Mouse (Mus musculus) pancreas, adult 10 weeks (tissue): Measurements from ENCODE around the gene Atp6v0d1. TPM values are rescaled to one million over a fixed set of nuclear protein-coding genes. Genes with fewer than 3 reads are reported as not detected.

ENCODE experiments used
- polyA plus RNA-seq: library from polyadenylated mRNA; stranded (reverse); fragments of 350-450 nt; fragmentation: Illumina TruSeq; extraction: RNeasy Lipid Tissue Mini Kit (QIAGEN cat#74804); gene quantifications from one replicate; pipeline ENCODE4 v1.2.3, GENCODE M21; 2015; ENCODE audit warnings: low read depth, low replicate concordance; ENCODE audit not compliant: insufficient read depth

Gene Atp6v0d1
- 29.8 TPM for polyA plus RNA-seq

GRCm38 (mm10) chr8:105565952-105566702 is at the start of gene Atp6v0d1:
TSS of gene Atp6v0d1 (minus strand) at chr8:105566047.

GRCm38 (mm10) chr8:105604804-105605381 is 39.0 kb upstream of the Atp6v0d1 start, which contains the start of gene Ripor1:
TSS of gene Ripor1 (plus strand) at chr8:105605255.

DNA sequence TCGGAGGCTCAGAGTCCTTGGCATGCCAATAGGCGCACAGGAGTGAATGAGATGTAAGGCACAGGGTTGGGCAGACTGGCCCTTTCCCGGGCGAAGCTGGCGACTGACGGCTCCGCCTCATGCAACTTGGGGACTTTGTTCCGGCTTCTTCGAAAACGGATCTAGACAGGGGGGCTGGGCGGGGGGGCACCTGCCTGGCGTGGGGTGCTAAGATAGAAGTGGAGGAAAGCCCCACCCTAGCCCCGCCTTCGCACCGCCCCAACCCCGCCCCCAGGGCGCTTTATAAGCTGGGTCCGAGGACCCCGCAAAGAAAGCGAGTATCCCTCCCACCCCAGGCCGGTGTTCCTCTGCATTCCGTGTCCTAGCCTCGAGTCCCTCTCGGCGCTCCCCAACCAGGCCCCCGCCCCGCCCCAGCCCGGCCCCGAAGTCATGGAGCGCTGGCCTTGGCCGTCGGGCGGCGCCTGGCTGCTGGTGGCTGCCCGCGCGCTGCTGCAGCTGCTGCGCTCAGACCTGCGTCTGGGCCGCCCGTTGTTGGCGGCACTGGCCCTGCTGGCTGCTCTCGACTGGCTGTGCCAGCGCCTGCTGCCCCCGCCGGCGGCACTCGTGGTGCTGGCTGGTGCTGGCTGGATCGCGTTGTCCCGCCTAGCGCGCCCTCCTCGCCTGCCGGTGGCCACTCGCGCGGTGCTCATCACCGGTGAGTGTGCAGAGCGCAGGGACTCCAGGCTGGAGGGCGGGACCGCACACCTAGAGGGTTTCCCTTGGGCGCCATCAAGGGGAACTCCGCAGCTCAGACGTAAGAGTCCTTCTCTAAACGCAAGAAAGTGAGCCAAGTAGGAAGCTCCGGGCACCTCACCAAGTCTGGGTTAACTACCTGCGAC is 47.2 kb downstream of the Atp6v0d1 start, which contains the start of gene Hsd11b2:
Hsd11b2 (plus strand) TSS at position 320 of the 878 bp plus-strand sequence.

GRCm38 (mm10) chr8:105496439-105497180 is 69.2 kb downstream of the Atp6v0d1 start, which contains the start of gene Zdhhc1:
TSS of gene Zdhhc1 (minus strand) at chr8:105496902.

Other genes starting within 250 kb of the Atp6v0d1 start
- 2.0 TPM for gene Lrrc29, start 239.8 kb downstream of the Atp6v0d1 start, polyA plus RNA-seq
- 35.7 TPM for gene Tmem208, start 239.7 kb downstream of the Atp6v0d1 start, polyA plus RNA-seq
- gene Fhod1, start 218.1 kb downstream of the Atp6v0d1 start, polyA plus RNA-seq = 7.3 TPM
- 0.61 TPM for gene Slc9a5, start 217.2 kb downstream of the Atp6v0d1 start, polyA plus RNA-seq
- gene Plekhg4, start 192.8 kb downstream of the Atp6v0d1 start, polyA plus RNA-seq = not detected
- not detected for gene Kctd19, start 152.5 kb downstream of the Atp6v0d1 start, polyA plus RNA-seq
- 1.6 TPM for gene Lrrc36, start 152.5 kb downstream of the Atp6v0d1 start, polyA plus RNA-seq
- gene Tppp3, start 94.5 kb downstream of the Atp6v0d1 start, polyA plus RNA-seq = 31.3 TPM
- 13.1 TPM for gene Zdhhc1, start 69.1 kb downstream of the Atp6v0d1 start, polyA plus RNA-seq
- not detected for gene Hsd11b2, start 47.3 kb downstream of the Atp6v0d1 start, polyA plus RNA-seq
- 13.9 TPM for gene Ripor1, start 39.2 kb upstream of the Atp6v0d1 start, polyA plus RNA-seq
- gene Ctcf, start 70.5 kb upstream of the Atp6v0d1 start, polyA plus RNA-seq = 10.2 TPM
- not detected for gene Agrp, start 71.3 kb upstream of the Atp6v0d1 start, polyA plus RNA-seq
- gene Carmil2, start 120.2 kb upstream of the Atp6v0d1 start, polyA plus RNA-seq = 0.61 TPM
- 8.9 TPM for gene Acd, start 135.1 kb upstream of the Atp6v0d1 start, polyA plus RNA-seq
- 1.4 TPM for gene Pard6a, start 135.1 kb upstream of the Atp6v0d1 start, polyA plus RNA-seq
- gene 4933405L10Rik, start 141.6 kb upstream of the Atp6v0d1 start, polyA plus RNA-seq = not detected
- 1.6 TPM for gene Enkd1, start 142.2 kb upstream of the Atp6v0d1 start, polyA plus RNA-seq
- gene Gfod2, start 192.6 kb upstream of the Atp6v0d1 start, polyA plus RNA-seq = 3.7 TPM